Mouse (Mus musculus): ENCODE measurements at regions not wholly inside any gene's neighbourhood (a gene's known extent, or its start where the extent isn't known, plus 50 kb on each side); places are given as distances from the start of the nearest gene placed in this dataset.

GRCm38 (mm10) chr15:37062585-37062984, 55.0 kb upstream of the Zfp706 start:
- no peak for ATAC-seq
- no peak overlapping the region for H3K9ac ChIP-seq (ENCODE audit: low read depth, low read length)
- WGBS, result 70% methylated on average over 7 of the region's 7 CpGs
- H3K27me3 ChIP-seq (replicated peaks; ENCODE audit: control insufficient read depth, insufficient read depth, low read length), result no peaks in the 10 kb centered on the region
- H3K36me3 ChIP-seq (ENCODE audit: control insufficient read depth, insufficient read depth), result no peaks in the 10 kb centered on the region
- H3K4me3 ChIP-seq (ENCODE audit: low read depth, low read length), result no peak overlapping the region
- no peak for TF ChIP-seq CTCF (IDR thresholded peaks at IDR 0.05; ENCODE audit: low read depth)
- no peaks in the 10 kb centered on the region for H3K4me1 ChIP-seq (replicated peaks; ENCODE audit: control insufficient read depth, insufficient read depth, low read length)
- H3K9me3 ChIP-seq (ENCODE audit: control insufficient read depth), result no peaks in the 10 kb centered on the region
- H3K27ac ChIP-seq (ENCODE audit: low read depth, low read length), result no peak overlapping the region
- H3K4me2 ChIP-seq (replicated peaks; ENCODE audit: low read depth), result no peak overlapping the region

GRCm38 (mm10) chr15:37061501-37061900, 53.9 kb upstream of the Zfp706 start:
- no peak for TF ChIP-seq CTCF (IDR thresholded peaks at IDR 0.05; ENCODE audit: low read depth)
- ATAC-seq, result no peak
- H3K9me3 ChIP-seq (ENCODE audit: control insufficient read depth), result no peaks in the 10 kb centered on the region
- no peak overlapping the region for H3K4me2 ChIP-seq (replicated peaks; ENCODE audit: low read depth)
- no peak overlapping the region for H3K27ac ChIP-seq (ENCODE audit: low read depth, low read length)
- no peaks in the 10 kb centered on the region for H3K27me3 ChIP-seq (replicated peaks; ENCODE audit: control insufficient read depth, insufficient read depth, low read length)
- 79% methylated on average over 6 of the region's 6 CpGs for WGBS
- no peaks in the 10 kb centered on the region for H3K36me3 ChIP-seq (ENCODE audit: control insufficient read depth, insufficient read depth)
- no peak overlapping the region for H3K4me3 ChIP-seq (ENCODE audit: low read depth, low read length)
- no peak overlapping the region for H3K9ac ChIP-seq (ENCODE audit: low read depth, low read length)
- no peaks in the 10 kb centered on the region for H3K4me1 ChIP-seq (replicated peaks; ENCODE audit: control insufficient read depth, insufficient read depth, low read length)

GRCm38 (mm10) chr15:37060831-37061230, 53.3 kb upstream of the Zfp706 start:
- H3K27me3 ChIP-seq (replicated peaks; ENCODE audit: control insufficient read depth, insufficient read depth, low read length), result no peaks in the 10 kb centered on the region
- H3K4me2 ChIP-seq (replicated peaks; ENCODE audit: low read depth), result no peak overlapping the region
- no peaks in the 10 kb centered on the region for H3K36me3 ChIP-seq (ENCODE audit: control insufficient read depth, insufficient read depth)
- no peaks in the 10 kb centered on the region for H3K4me1 ChIP-seq (replicated peaks; ENCODE audit: control insufficient read depth, insufficient read depth, low read length)
- no peak overlapping the region for H3K4me3 ChIP-seq (ENCODE audit: low read depth, low read length)
- WGBS, result 88% methylated on average over 6 of the region's 6 CpGs
- H3K27ac ChIP-seq (ENCODE audit: low read depth, low read length), result no peak overlapping the region
- ATAC-seq, result no peak
- no peak for TF ChIP-seq CTCF (IDR thresholded peaks at IDR 0.05; ENCODE audit: low read depth)
- no peaks in the 10 kb centered on the region; the same call in 1 of the 2 replicates for H3K9me3 ChIP-seq (ENCODE audit: control insufficient read depth)
- H3K9ac ChIP-seq (ENCODE audit: low read depth, low read length), result no peak overlapping the region
